Mouse (Mus musculus) forebrain, embryonic 13.5 days (tissue): Measurements from ENCODE around the gene Celf3. TPM values are rescaled to one million over a fixed set of nuclear protein-coding genes. Genes with fewer than 3 reads are reported as not detected.

ENCODE experiments used
- polyA plus RNA-seq: library from polyadenylated mRNA; unstranded; fragments of >200 nt; fragmentation: Nextera tagmentation; extraction: Ambion mirVana; gene quantifications from 2 replicates; pipeline ENCODE4 v1.2.1, GENCODE M21; 2015

Celf3 gene
- polyA plus RNA-seq, 1 experiment from 2014 or later = 320 TPM

Other genes with a start within 250 kb of the Celf3 start
- not detected in 2 replicates for gene Gm4778, start 214.3 kb upstream of the Celf3 start, polyA plus RNA-seq
- 19.8 and 22.5 TPM in 2 replicates for gene Them4, start 168.2 kb upstream of the Celf3 start, polyA plus RNA-seq
- gene Them5, start 136.2 kb upstream of the Celf3 start, polyA plus RNA-seq = 0.66 and 0.79 TPM in 2 replicates
- 0.87 and 1.0 TPM in 2 replicates for gene C2cd4d, start 115.9 kb upstream of the Celf3 start, polyA plus RNA-seq
- 1.7 and 2.1 TPM in 2 replicates for gene Rorc, start 105.5 kb upstream of the Celf3 start, polyA plus RNA-seq
- 0.74 and 0.81 TPM in 2 replicates for gene Lingo4, start 79.8 kb upstream of the Celf3 start, polyA plus RNA-seq
- 66.4 and 69.5 TPM in 2 replicates for gene Tdrkh, start 65.0 kb upstream of the Celf3 start, polyA plus RNA-seq
- gene Mrpl9, start 35.0 kb upstream of the Celf3 start, polyA plus RNA-seq = 62.8 and 62.9 TPM in 2 replicates
- 1.2 and 1.4 TPM in 2 replicates for gene Oaz3, start 34.4 kb upstream of the Celf3 start, polyA plus RNA-seq
- 20.2 and 22.8 TPM in 2 replicates for gene Riiad1, start 2.0 kb downstream of the Celf3 start, polyA plus RNA-seq
- 64.9 and 69.0 TPM in 2 replicates for gene Snx27, start 104.4 kb downstream of the Celf3 start, polyA plus RNA-seq
- not detected in 2 replicates for gene Gm10972, start 164.8 kb downstream of the Celf3 start, polyA plus RNA-seq
- 2.2 and 2.7 TPM in 2 replicates for gene Tuft1, start 180.6 kb downstream of the Celf3 start, polyA plus RNA-seq
- 0.52 TPM in 1 of 2 replicates, not detected in the other for gene Selenbp2, start 215.3 kb downstream of the Celf3 start, polyA plus RNA-seq